Mouse (Mus musculus) left cerebral cortex, postnatal 25 days (tissue): Measurements from ENCODE around the gene Uncx. TPM values are rescaled to one million over a fixed set of nuclear protein-coding genes. Genes with fewer than 3 reads are reported as not detected.
"Not testable (repeated sequence)": the region's sequence is repeated elsewhere in the genome, so short reads cannot be mapped to it uniquely, and the experiment has no call there.

Source experiments
- DNase-seq, 2 experiments: peaks; one replicate each; pipeline ENCODE4 v3.0.0; 2022; ENCODE audit warnings: low spot score in 2 of 2, mixed read lengths in 1 of 2
- intact Hi-C: fragments of 180-260 bp; cut with DNase I; formaldehyde crosslinking; loops from one replicate; pipeline ENCODE4 v1.15.1; 2025
- total RNA-seq, 2 experiments: library from RNA; stranded (reverse); gene quantifications; 2 replicates each; pipeline ENCODE4 v1.2.3; 2021

The Uncx gene
- total RNA-seq, 2 experiments from 2014 or later: 0.39 TPM; not detected in 1

DNA sequence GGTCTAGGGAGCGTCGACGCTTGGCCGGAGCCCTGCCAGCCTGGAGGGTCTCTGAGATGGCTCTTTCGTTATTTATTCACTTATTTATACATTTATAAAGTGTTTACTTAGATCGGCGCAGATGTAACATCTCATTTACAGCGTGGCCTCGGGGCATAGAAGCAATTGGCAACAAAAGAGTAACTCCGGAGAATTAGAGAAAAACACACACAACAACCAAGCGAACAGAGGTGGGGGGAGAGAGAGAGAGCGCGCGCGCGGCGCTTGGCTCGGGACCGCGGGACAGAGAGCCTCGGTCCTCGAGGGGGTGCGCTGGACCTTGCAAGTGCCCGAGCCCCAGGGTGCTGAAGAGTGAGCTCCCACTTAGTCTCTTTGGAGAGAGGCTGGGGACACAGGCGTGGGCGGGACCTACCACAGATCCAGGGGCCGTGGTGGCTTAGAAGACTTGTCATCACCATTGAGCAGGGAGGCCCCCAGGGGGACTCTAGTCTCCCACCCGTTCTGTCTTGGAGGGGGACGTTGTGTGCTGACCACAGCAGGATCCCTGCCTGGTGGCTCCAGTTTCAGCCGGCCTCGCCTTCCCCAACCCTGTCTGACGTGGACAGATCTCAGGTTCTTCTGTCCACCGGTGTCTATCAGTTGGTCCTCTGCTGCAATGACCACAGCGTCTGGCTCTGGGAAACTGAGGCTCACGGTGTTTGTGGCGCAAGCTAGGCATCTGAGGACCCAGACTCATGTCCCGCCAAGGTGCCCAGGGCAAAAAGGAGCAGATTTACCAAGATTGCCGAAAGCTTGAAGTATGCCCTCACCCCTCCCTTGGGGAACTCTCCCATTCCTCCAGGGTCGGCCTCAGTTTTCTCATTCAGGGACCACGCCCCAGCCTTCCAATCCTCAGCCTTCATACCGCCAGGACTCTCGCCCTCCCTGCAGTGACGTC lies 14.5 kb downstream of the Uncx start:
- intact Hi-C loops: no loop called here
- no peak for DNase-seq

DNA sequence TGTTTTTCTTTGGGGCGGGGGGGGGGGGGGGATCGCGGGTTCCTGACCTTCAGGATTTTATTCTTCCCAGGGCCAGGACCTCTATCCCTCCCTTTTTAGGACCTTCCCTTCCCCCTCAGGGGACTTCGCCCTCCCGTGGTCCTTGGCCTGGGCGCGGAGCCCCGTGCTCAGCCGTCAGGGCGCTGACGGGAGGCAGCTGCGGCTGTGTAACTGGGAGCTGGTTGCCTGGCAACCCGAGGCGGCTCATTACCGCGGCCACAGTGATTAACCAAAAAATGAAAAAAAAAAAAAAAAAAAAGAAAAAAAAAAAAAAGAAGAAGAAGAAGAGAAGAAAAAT lies 15.1 kb downstream of the Uncx start:
- DNase-seq: no peak
- intact Hi-C loops: no loop called here

DNA sequence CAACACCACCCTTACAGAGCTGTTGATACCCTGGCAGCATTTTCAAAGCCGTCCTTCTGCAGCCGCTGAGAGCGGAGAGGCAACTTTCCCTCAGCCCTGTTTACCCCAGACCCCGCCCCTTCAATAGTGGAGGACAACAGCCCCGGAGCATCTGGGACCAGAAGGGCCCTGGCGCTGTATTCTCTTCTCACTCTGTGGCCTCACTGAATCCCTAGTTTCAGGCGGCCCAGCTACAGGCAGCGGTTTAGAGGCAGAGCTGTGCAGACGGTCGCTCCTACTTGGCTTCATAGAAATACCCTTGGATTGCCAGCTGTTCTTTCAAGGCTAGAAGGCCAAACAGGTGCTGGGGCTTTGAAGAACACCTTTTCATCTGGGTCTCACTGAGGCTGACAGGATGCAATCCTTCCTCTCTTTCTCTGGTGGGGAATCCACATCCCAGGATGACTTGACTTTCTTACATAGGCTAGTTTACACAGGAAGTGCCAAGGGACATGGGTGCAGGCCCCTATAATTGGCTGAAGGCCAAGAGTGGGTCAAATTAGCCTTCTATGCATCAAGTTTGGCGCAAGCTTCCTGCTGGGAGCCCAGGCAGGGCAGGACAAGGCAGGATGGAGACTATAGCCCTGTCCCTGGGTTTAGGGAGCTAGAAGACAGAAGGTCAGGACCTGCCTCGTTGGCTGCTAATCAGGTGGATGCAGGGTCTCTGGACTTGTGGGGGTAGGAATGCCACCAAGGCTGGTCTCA lies 15.8 kb downstream of the Uncx start:
- no peak for DNase-seq
- intact Hi-C loops: no loop called here

DNA sequence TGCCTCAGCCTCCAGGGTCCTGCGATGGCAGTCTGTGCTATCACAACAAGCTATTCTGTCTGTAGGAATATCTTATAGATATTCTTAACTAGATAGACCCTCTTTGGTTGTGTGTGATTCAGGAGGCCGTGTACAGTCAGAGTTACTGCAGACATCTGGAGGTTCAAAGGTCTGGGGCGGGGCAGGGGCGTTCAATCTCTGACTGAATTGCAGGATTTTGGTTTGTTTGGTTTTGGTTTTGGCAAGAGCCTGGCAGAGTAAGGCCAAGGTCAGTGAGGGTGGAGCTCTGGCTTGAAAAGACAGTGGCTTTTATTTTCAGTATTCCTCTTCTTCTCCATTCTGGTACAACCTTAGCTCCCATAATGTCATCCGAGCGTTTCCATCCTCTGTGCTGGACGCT lies 16.5 kb downstream of the Uncx start:
- intact Hi-C loops: no loop called here
- DNase-seq: no peak

DNA sequence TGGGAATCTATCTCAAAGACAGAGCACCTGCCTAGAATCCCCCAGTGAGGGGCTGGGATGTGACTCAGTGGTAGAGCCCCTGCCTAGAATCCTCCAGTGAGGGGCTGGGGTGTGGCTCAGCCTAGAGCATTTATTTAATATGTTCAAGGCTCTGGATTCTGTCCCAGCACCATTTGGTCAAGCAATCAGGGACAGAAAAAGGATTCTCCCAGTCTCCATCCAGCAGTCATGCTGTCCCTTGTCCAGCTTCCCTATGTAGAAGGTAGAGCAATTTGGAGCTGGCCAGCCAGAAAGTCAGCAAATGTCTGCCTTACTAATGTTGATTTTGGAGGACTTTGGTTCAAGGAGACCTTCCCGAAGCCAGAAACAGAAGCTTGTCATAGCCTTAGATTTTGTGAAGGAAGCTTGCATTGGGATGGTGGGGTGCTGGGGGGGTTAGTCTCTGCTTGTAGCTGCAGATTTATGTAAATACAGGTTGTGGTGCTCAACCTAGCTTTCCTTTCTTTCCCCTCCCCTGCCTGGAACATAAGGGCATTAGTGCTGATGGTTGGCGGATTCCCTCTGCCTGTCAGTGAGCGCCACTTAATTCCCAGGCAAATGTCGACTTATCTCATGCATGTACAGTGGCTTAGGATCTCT lies 18.2 kb downstream of the Uncx start:
- intact Hi-C loops: no loop called here
- no peak for DNase-seq

DNA sequence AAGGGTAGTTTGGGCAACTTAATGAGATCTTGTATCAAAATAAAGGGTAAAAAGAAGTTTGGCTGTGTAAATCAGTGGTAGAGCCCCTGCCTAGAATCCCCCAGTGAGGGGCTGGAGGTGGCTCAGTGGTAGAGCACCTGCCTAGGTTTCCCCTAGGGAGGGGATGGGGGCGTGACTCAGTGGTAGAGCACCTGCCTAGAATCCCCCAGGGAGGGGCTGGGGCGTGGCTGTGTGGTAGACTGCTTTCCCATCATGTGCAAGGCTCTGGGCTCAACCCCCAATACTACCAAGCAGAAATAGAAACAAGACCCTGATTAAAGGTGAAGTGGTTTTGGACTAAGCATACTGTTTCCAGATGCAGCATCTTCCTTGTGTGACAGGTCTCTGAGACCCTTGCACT lies 21.4 kb downstream of the Uncx start:
- no peak for DNase-seq
- intact Hi-C loops: no loop called here

DNA sequence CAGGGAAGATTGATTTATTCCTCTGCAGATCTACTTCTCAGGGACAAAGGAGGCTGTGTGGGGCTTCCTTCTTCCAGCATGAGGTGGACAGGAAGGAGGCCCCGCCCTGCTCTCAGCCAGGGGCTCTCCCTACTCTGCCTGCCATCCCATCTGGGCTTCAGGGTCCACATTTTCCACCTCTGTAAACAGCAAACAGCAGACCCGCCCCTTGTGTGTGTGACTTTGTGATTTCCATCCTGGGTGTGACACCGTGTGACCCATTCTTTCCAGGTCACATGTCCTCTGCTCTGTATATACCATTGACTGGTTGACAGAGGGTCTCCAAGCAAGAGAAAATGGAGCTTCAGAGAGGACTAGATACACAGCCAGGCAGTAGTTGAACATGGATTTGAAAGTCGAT lies 22.2 kb downstream of the Uncx start:
- intact Hi-C loops: no loop called here
- DNase-seq: no peak

DNA sequence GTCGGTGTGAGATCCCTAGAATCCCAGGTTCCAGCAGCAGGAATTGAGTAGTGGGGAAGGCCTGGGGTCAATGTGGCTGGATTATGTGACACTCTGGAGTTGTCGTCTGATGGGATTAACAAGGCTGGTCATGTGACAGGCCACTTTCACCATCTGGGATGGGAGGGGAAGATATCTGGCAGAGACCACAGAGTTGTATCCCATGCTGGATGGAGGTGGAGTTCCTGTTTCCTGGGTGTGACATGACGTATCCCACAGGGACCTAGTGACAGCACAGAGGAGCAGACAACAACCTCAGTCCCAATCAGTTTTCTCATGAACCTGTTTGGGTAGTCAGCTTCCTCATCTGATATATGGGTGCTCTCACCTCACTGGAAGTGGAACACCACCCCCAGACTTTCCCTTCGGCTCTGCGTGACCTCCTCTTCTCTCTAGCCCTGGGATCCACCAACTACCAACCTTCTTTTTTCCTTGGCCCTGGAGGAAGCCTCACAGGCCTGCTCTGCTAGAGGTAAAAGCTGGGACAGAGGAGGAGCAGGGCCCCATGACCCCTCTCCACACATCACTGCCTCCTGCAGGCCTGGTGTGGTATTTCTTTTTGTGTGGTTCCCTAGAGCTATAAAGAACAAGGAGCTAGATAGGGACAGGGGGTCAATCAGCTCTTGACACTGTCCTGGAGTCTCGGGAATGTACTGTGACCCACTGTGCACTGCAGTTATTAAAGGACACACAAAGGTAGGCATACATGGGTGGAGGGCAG lies 23.5 kb downstream of the Uncx start:
- no peak for DNase-seq
- intact Hi-C loops: no loop called here

DNA sequence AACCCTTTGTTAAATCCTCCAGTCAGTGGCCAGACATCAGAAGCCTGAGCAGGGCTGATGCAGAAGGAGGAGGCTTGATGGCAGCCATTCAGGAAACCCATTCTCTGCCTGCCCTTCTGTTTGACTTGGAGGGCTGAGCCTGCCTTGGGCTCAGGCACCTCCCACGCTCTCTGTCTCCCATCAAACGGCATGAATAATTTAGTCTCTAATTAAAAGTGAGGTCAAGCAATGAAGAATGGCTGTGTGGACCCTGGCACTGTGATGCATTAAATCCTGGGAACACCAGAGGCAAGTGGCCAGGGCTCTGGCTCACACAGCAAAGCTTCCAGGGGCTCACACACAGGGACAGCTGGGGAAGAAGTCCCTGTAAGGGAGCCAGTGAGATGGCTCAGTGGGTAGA lies 24.8 kb downstream of the Uncx start:
- intact Hi-C loops: no loop called here
- DNase-seq: no peak

DNA sequence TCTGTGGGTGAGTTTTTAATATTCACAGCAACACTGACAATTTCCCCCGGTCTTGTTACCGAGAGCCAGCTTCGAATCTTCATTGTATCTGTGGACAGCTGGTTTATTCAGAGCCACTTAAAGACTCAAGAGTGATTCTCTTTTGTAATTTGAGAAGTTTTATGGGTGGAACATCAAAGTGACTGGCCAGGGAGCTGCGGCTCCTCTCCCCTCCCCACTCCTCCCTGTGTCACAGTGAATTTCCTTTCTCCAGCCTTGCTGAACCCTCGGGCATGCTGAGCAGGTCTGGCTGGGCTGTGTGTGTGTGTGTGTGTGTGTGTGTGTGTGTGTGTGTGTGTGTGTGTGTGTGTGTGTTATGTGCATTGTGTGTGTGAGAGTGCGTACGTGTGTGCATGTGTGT lies 29.2 kb downstream of the Uncx start:
- intact Hi-C loops: no loop called here
- DNase-seq: no peak

DNA sequence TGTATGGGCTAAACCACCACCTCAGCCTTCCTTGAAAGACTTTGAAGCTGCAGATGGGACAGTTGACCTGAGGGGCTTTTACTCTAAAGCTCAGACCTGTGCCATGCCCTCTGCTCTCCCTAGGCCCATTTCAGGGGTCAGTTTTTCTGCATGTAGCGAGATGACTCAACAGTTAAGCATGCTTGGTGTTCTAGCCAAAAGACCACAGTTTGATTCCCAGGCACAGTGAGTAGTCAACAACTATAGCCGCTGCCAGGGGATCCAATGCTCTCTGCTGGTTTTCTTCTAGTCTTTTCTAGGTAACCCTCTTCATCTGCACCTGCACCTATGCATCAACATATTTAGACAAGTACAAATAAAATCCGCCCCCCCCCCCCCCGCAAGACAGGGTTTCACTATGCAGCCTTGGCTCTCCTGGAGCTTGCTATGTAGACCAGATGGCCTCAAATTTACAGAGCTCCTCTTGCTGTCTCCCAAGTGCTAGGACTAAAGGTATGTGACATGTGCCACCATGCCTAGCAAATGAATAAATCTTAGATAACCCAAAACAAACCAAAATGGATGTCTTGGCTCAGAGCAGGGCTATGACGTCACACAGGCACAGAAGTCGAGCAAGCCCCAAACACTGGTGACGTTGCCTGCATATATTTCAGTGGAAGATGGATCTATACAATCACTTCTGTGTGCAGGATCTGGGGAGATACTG lies 30.5 kb downstream of the Uncx start:
- DNase-seq: no peak
- intact Hi-C loops: no loop called here

DNA sequence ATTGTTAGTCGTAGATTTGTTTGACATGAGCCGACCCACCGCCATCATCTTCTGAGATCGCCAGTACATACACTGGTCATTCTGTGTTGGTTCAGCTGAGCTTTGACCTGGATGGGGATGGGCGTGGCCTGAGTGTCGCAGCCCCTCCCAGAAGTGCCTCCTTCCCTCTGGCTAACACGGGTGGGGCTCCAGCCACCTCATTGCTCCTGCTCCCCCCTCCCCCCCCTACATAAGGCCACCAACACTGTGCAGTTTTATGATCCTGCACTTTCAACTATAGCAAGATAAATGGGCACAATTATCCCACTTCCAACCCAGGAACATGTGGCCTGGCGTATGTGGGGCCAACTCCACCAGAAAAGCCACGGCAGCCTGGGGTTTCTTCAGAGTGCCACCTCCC lies 31.8 kb downstream of the Uncx start:
- intact Hi-C loops: no loop called here
- no peak for DNase-seq

DNA sequence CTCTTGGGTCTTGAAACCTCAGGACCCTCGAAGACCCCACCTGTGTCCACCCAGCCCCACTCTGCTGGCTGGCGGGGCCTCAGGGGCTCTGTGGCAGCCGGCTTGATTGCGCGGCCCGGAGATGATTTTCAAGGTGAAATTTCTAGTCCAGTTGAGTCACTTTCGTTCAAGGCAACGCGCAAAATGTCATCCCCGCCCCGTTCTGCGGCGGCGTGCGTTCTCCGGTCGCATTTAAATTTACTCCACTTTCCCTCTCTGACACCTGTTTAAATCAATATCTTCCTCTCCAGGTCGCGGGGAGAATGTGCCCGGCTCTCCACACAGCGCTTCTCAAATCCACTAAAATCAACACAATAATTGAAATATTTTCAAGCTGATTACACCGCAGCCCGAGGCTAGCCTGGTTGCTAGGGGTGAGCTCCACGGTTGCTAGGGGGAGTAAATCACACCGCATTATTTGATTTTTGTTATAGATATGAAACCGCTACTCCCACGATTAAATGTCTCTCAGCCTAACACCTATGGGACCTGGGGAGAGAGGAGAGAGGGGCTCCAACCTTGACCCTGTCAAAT lies 37.0 kb downstream of the Uncx start:
- intact Hi-C loops: no loop called here
- no peak for DNase-seq

DNA sequence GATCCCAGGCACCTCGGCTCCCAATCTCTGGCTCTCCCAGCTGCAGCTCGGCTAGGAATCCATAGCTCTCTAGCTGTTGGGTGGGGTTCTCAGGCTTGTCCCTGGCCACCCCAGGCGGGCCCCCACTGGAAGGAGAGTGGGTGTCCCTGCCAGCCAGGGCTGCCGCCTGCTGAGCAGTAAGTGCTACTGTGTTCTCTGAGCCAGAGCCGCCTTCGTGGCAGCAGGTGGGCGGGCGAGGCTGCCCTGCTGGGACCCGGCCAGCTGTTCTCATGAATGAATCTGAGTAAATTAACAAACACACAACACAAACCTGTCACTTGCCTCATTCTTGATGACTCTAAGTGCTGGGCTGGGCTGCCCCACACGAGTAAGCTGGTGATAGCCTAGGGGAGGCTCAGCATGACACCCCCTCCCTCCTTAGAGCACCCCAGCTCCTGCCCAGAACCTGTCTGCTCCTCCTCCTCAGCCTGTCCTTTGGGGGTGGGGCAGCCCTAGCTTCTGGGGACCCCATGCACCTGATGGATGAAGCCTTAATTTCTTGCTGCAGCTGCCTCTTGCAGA lies 38.1 kb downstream of the Uncx start:
- DNase-seq: no peak
- intact Hi-C loops: no loop called here

DNA sequence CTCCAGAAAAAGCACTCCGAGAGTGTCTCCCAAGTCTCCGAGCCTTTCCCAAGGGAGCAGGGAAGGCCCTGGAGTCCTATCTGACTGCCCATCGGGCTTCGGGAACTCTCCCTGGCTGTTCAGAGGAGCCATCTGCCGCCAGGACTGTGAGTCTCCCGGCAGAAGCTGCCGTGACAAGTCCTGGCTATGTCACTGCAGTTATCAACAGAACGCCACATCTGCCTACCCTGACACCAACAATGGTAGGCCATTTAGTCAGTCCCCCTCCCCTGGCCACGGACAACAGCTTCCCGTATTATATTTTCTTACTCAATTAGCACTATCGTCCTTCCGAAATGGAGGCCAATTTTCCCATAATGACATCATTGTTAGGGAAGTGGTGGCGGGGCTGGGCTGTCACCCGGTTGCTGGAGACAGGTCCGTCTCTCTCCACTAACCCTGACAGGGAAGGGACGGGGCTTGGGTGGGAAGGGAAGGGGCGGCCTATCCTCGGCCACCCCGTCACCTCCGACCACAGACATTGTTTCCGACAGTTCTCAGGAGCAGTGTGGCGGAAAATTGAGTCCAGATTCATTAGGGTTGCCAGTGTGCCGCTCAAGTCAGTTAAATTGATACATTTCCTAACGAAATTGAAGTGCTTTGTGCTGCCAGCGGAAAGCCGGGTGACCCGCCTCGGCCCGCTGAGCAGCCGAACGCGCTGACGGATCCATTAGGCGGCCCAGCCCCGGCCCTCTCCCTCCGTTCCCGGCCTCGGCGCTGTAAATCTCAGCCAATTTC lies 41.9 kb downstream of the Uncx start:
- intact Hi-C loops: no loop called here

DNA sequence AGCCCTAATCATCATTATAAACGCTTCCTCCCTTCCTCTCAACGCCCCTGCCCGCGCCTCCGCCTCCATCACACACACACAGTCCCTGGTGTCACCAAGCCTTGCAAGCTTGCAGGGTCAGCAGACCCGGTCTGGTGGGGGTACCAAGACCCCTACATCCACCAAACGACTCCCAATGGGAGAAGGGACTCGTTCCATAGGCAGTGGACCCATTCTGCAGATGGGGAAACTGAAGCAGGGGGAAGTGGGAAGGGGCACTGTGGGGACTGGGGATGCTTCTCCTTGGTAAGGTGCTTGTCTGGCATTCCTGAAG lies 42.4 kb downstream of the Uncx start:
- intact Hi-C loops: no loop called here
- no peak for DNase-seq

More for the DNA sequence above, 41.9 kb downstream of the Uncx start:
- no peak for DNase-seq

DNA sequence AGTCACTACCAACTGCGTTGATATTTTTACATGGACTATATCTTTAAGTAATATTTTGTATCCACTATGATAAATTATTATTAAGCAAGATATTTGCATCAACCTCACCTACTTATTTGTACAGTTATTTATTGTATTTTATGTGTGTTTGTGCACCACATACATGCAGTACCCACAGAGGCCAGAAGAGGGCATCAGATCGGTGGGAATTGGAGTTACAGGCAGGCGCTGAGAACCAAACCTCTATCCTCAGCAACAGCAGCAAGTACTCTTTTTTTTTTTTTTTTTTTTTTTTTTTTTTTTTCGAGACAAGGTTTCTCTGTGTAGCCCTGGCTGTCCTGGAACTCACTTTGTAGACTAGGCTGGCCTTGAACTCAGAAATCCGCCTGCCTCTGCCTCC lies 44.2 kb downstream of the Uncx start:
- intact Hi-C loops, DNase-seq: not testable (repeated sequence)

DNA sequence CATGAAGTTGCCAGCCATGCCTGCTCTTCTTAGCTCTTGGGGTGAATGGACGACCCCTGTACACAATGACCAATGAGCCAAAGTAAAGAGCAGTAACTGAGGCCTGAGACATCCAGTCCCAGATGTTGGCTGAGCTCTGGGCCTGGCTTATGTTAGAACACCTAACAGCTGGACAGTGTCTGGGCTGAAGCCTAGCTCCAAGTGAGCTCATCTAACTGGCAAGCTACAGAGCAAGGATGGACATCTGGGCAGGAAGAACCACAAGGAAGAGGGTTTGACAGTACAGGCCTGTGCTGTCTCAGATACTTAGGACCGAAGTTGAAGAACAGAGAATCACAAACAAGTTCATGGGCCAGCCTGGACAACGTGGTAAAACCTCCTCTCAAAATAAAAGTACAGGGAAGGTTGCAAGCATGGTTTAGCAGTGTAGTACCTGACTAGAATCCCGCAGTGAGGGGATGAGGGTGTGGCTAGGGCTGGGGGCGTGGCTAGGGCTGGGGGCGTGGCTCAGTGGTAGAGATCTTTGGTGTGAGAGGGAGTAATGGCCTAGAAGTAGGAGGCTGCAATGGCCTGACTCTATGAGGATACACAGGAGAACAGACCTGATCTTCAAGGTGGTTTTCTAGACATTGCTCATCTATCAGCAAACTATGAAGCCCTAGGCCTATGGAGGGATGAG lies 47.5 kb downstream of the Uncx start:
- intact Hi-C loops, DNase-seq: not testable (repeated sequence)
